Mouse (Mus musculus): ENCODE data around the gene Fmo4. TPM values are rescaled to one million over a fixed set of nuclear protein-coding genes. Genes with fewer than 3 reads are reported as not detected.

Fmo4 gene
- 0.70 TPM for polyA plus RNA-seq (2014; fragmentation: Illumina TruSeq; extraction: RNeasy Lipid Tissue Mini Kit (QIAGEN cat#74804); ENCODE audit: low read depth, low replicate concordance)

GRCm38 (mm10) chr1:162813836-162814156, at the start of gene Fmo4:
Fmo4 (minus strand) TSS chr1:162813972.

Other genes with a start within 250 kb of the Fmo4 start
- 150 TPM for gene Vamp4, start 243.5 kb downstream of the Fmo4 start, polyA plus RNA-seq (2014; fragmentation: Illumina TruSeq; extraction: RNeasy Lipid Tissue Mini Kit (QIAGEN cat#74804); ENCODE audit: low read depth, low replicate concordance)
- gene Myoc, start 174.8 kb downstream of the Fmo4 start, polyA plus RNA-seq (2014; fragmentation: Illumina TruSeq; extraction: RNeasy Lipid Tissue Mini Kit (QIAGEN cat#74804); ENCODE audit: low read depth, low replicate concordance) = 0.20 TPM
- 1.2 TPM for gene Myocos, start 155.8 kb downstream of the Fmo4 start, polyA plus RNA-seq (2014; fragmentation: Illumina TruSeq; extraction: RNeasy Lipid Tissue Mini Kit (QIAGEN cat#74804); ENCODE audit: low read depth, low replicate concordance)
- 42.0 TPM for gene Prrc2c, start 73.4 kb downstream of the Fmo4 start, polyA plus RNA-seq (2014; fragmentation: Illumina TruSeq; extraction: RNeasy Lipid Tissue Mini Kit (QIAGEN cat#74804); ENCODE audit: low read depth, low replicate concordance)
- gene Fmo1, start 52.6 kb upstream of the Fmo4 start, polyA plus RNA-seq (2014; fragmentation: Illumina TruSeq; extraction: RNeasy Lipid Tissue Mini Kit (QIAGEN cat#74804); ENCODE audit: low read depth, low replicate concordance) = 4.8 TPM
- gene Fmo2, start 84.8 kb upstream of the Fmo4 start, polyA plus RNA-seq (2014; fragmentation: Illumina TruSeq; extraction: RNeasy Lipid Tissue Mini Kit (QIAGEN cat#74804); ENCODE audit: low read depth, low replicate concordance) = 8.4 TPM
- gene Fmo6, start 123.5 kb upstream of the Fmo4 start, polyA plus RNA-seq (2014; fragmentation: Illumina TruSeq; extraction: RNeasy Lipid Tissue Mini Kit (QIAGEN cat#74804); ENCODE audit: low read depth, low replicate concordance) = not detected
- 0.52 TPM for gene Fmo3, start 170.6 kb upstream of the Fmo4 start, polyA plus RNA-seq (2014; fragmentation: Illumina TruSeq; extraction: RNeasy Lipid Tissue Mini Kit (QIAGEN cat#74804); ENCODE audit: low read depth, low replicate concordance)